Mouse (Mus musculus) retina, postnatal 7 days (tissue): Measurements from ENCODE around the gene Opcml.

Experiments
- DNase-seq: peaks from one replicate; pipeline ENCODE4 v3.0.0-alpha.2; 2012; ENCODE audit warnings: low read depth, low spot score

Gene Opcml

GRCm38 (mm10) chr9:28247742-28248503 is 457.3 kb downstream of the Opcml start:
- DNase-seq, result peak; percentile 23

GRCm38 (mm10) chr9:28251341-28251740 is 460.8 kb downstream of the Opcml start:
- no peak for DNase-seq

GRCm38 (mm10) chr9:28255128-28255904 is 464.7 kb downstream of the Opcml start:
- DNase-seq, result no peak

GRCm38 (mm10) chr9:28255905-28256268 is 465.3 kb downstream of the Opcml start:
- no peak for DNase-seq

DNA sequence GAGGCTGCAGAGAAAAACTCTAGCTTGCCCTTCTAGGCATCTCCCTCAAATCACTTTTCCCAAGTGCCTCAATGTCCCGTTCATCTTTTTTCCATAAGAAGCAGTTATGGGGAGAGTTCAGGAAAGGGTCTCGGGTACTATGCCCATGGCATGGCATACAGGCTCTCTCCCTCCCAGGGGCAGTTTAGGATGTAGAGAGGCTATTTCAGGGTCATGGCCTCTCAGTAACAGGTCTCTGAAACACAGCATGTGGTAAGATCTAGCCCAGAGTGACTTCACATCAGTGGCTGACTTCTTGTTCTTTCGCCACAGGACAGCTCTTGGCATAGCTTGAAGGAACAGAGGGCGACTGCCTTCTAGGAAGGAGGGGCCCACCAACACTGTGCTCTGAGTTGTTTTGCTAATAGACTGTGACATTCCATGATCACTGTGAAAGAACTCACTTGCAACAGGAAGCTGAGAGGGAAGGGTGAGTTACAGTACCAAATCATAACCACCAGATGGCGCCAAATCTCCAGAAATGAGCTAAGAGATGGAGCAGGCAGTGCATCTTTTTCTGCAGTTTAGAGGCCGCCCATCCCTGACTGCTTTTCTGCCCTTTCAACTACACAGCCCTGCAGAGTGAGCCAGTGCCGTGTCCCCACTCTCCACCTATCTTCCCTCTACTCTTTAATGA is 470.6 kb downstream of the Opcml start:
- peak; percentile 65 for DNase-seq

DNA sequence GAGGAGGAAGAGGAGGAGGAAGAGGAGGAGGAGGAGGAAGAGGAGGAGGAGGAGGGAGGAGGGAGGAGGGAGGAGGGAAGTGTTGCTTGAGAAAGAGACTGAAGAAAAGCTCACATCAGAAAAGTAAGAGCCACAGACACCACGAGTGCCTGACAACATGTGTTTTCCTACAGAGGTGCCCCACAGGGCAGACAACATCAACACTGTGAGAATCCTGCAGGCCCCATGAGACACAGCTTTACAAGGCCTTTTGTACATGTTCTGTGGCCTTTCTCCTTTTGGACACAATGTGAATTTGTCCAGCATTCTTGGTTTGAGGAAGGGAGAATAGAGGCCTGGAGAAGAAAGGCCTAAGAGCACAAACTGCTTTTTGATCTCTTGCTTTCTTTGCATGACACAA is 471.4 kb downstream of the Opcml start:
- DNase-seq, result no peak

DNA sequence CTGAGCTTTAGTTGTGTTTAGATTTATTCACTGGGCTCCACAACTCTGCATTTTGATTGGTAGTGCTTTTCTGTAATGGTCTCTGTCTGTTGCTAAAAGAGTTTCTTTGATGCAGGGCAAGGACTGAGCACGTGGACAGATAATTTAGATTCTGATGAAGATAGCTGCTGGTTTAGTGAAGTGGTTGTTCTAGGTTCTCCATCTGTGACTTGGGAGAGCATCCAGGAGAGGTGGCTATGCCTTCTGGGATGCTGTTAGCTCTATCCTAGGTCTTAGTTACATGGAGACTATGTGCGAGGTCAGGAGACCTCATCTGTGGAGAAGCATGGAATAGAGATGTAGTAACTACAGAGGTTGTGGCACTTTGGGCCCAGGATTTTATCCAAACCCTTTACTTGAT is 472.3 kb downstream of the Opcml start:
- DNase-seq, result no peak

- no peak for DNase-seq
Measured at GRCm38 (mm10) chr9:28264761-28265160, 474.2 kb downstream of the Opcml start.

- DNase-seq, result no peak
Measured at GRCm38 (mm10) chr9:28273816-28274215, 483.2 kb downstream of the Opcml start.

DNA sequence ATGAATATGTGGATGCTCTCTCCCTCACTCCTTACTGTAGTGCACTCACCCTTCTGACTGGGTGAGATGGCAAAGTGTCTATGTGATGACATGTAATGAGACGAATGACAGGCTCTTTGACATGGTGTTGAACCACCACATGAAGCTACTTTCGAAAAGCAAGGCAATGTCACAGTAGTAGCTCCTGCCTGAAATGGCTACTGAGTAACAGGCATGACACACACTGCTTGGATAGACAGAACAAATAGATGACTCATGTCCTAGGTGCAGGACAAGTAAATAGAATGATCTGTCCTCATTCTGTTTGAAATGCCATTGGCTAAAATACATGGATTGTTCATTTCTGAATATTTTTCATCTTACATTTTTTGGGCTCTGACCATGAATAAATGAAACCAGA is 488.0 kb downstream of the Opcml start:
- DNase-seq, result no peak

- DNase-seq, result no peak
Measured at GRCm38 (mm10) chr9:28281025-28281424, 490.4 kb downstream of the Opcml start.

DNA sequence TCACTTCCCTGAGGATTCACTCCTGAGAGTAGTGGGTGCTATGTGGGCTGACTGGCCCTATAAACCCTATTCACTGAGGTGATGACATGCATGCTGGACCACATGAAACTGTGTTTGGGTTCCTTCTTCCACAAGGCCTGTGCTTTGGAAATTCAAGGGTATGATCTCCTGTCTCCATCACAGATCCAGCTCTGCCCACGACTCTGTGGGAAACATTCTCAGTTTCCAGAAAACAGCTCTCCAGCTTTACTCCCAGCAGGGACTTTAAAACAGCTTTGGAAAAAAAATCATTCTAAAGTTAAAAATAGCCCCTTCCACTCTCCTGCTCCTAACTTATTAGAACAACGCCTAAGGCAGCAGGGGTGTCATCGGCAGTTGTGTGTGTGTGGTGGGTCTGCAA is 491.0 kb downstream of the Opcml start:
- no peak for DNase-seq

- no peak for DNase-seq
Measured at GRCm38 (mm10) chr9:28285016-28285415, 494.4 kb downstream of the Opcml start.

GRCm38 (mm10) chr9:28286384-28286783 is 495.8 kb downstream of the Opcml start:
- DNase-seq, result no peak

GRCm38 (mm10) chr9:28287485-28287884 is 496.9 kb downstream of the Opcml start:
- no peak for DNase-seq

- DNase-seq, result no peak
Measured at GRCm38 (mm10) chr9:28289696-28290330, 499.2 kb downstream of the Opcml start.

DNA sequence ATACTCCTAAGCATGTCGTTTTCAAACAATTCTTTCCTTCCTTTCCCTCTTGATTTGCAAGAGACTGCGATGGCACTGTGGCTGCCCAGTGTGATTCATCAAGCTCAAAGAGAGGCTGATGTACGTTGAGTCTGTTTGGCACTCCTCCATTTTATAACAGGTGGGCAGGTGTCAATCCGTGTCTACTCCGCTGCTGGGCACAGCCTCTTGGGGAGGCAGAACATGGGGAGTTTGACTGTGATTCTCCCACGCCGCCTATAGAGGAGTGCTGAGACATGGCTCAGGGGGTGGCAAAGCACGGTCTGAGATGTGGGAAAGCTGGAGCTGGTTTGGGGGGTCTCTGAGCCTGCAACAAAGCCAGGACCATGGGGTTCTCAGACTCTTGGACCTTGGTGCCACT is 513.1 kb downstream of the Opcml start:
- no peak for DNase-seq

GRCm38 (mm10) chr9:28306364-28307121 is 516.0 kb downstream of the Opcml start:
- DNase-seq, result no peak

DNA sequence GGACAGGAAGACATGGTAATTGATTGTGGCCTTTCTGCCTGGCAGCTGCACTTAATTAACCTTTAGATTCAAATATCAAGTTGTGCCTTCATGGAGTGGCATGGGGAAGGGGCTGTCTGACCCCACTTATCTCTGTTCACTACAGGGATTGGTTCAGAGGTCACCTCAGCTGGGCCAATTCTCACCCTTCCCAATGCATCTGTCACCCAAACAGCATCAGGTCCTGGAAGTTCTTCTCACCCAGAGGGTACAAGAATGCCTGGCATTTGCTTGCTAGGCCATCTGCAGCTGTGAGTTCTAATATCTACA is 516.5 kb downstream of the Opcml start:
- no peak for DNase-seq

DNA sequence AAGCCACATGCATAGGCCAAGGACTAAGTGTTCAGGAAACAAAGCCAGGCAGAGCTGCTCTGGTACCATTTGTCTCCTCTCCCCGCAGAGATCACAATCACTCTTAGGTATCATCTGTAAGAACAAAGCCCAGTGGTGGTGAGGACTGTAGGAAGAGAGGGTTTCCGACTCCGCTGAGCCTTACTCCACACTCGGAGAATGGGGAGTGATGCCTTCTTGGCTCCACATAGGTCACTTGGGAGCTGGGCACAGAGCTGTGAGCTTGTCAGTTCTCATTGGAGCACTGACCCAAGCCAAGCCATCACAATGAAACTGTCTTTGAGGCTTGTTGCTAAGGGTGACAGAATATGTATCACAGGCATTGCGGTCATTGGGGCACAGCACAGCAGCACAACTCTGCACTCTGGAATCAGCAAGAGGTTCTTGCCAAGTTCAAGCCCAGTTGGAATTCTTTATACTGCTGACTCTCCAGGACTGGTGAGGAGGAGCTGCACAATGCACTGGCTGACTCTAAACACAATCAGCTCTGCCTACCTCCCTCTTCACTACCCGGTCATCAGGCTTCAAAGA is 517.0 kb downstream of the Opcml start:
- DNase-seq, result no peak

GRCm38 (mm10) chr9:28317881-28318280 is 527.3 kb downstream of the Opcml start:
- DNase-seq, result no peak
